Mouse (Mus musculus) CH12.LX (cell line): ENCODE results near the gene Lrit2. TPM values are rescaled to one million over a fixed set of nuclear protein-coding genes. Genes with fewer than 3 reads are reported as not detected.

Experiments
- DNase-seq: peaks from one replicate; pipeline ENCODE4 v3.0.0-alpha.2; 2013; ENCODE audit errors: extremely low read depth
- H3K27ac ChIP-seq: 2 replicates; pipeline ENCODE4 v1.5.1; 2012; ENCODE audit warnings: low read depth, mild to moderate bottlenecking, control low read depth, moderate library complexity; ENCODE audit not compliant: insufficient read depth
- H3K27me3 ChIP-seq: replicated peaks from 2 replicates; pipeline ENCODE3; 2012; ENCODE audit warnings: inconsistent platforms
- H3K36me3 ChIP-seq, 2 experiments: replicated peaks in 1 of 2; 2 replicates each; pipeline versions ENCODE3 to v1.6.1; 2012; ENCODE audit warnings: inconsistent platforms in 1 of 2, low read length in 1 of 2, mild to moderate bottlenecking in 1 of 2, mixed read lengths in 1 of 2, moderate library complexity in 1 of 2; ENCODE audit not compliant: control insufficient read depth in 1 of 2, insufficient read depth in 1 of 2
- H3K4me1 ChIP-seq, 2 experiments: 2 replicates each; pipeline ENCODE4 v1.6.1; 2012; ENCODE audit warnings: inconsistent platforms in 1 of 2, moderate library complexity in 1 of 2; ENCODE audit not compliant: insufficient read depth in 2 of 2, control insufficient read depth in 1 of 2
- H3K4me2 ChIP-seq: 2 replicates; pipeline ENCODE4 v1.6.1; 2012; ENCODE audit warnings: low read depth, mild to moderate bottlenecking, control low read depth; ENCODE audit not compliant: poor library complexity, insufficient read depth, severe bottlenecking
- H3K4me3 ChIP-seq, 3 experiments: fragments of 150-350 bp in 1 of 3; sonication (generic) in 1 of 3; replicated peaks in 1 of 3; 2 replicates each; pipeline versions ENCODE3 to v1.5.1; 2011 to 2012; ENCODE audit warnings: low read depth in 2 of 3, low read length in 2 of 3, mild to moderate bottlenecking in 2 of 3, moderate library complexity in 2 of 3, control low read depth in 1 of 3, improper control_type of control experiment in 1 of 3, inconsistent platforms in 1 of 3, mixed read lengths in 1 of 3; ENCODE audit not compliant: poor library complexity in 1 of 3
- H3K79me2 ChIP-seq: replicated peaks from 2 replicates; pipeline ENCODE4 v1.6.1; 2012; ENCODE audit warnings: mild to moderate bottlenecking, moderate library complexity; ENCODE audit not compliant: control insufficient read depth, poor library complexity, insufficient read depth, severe bottlenecking; ENCODE audit errors: extremely low read depth
- H3K9ac ChIP-seq: 2 replicates; pipeline ENCODE4 v1.6.1; 2012; ENCODE audit warnings: low read depth, mild to moderate bottlenecking, control low read depth, moderate library complexity; ENCODE audit not compliant: insufficient read depth
- H3K9me3 ChIP-seq: replicated peaks from 2 replicates; pipeline ENCODE3; 2012; ENCODE audit warnings: low read length, inconsistent platforms, mixed read lengths
- BHLHE40 ChIP-seq: IDR thresholded peaks from 2 replicates; pipeline ENCODE4 v1.6.1; 2011; ENCODE audit warnings: mild to moderate bottlenecking, low read depth, low read length, improper control_type of control experiment
- CHD1 ChIP-seq: IDR thresholded peaks from 2 replicates; pipeline ENCODE4 v1.6.1; 2012; ENCODE audit warnings: low read depth, low read length, improper control_type of control experiment, inconsistent platforms
- ETS1 ChIP-seq: conservative IDR thresholded peaks from 2 replicates; pipeline ENCODE4 v1.6.1; 2012; ENCODE audit warnings: low read depth, mild to moderate bottlenecking, inconsistent platforms, low read length, improper control_type of control experiment, moderate library complexity
- HCFC1 ChIP-seq: IDR thresholded peaks from 2 replicates; pipeline ENCODE4 v1.6.1; 2012; ENCODE audit warnings: low read depth, mild to moderate bottlenecking, inconsistent platforms, low read length, improper control_type of control experiment
- JUND ChIP-seq: conservative IDR thresholded peaks from 2 replicates; pipeline ENCODE4 v1.6.1; 2011; ENCODE audit warnings: low read depth, low read length, improper control_type of control experiment
- MAFK ChIP-seq: IDR thresholded peaks from 2 replicates; pipeline ENCODE4 v1.6.1; 2011; ENCODE audit warnings: low read length, improper control_type of control experiment; ENCODE audit not compliant: insufficient replicate concordance
- MAZ ChIP-seq: IDR thresholded peaks from 2 replicates; pipeline ENCODE4 v1.6.1; 2012; ENCODE audit warnings: low read depth, mild to moderate bottlenecking, inconsistent platforms, low read length, improper control_type of control experiment, moderate library complexity
- NELFE ChIP-seq: IDR thresholded peaks from 2 replicates; pipeline ENCODE4 v1.6.1; 2011; ENCODE audit warnings: low read depth, low read length, improper control_type of control experiment
- SMC3 ChIP-seq: IDR thresholded peaks from 2 replicates; pipeline ENCODE4 v1.6.1; 2011; ENCODE audit warnings: low read depth, low read length, improper control_type of control experiment
- UBTF ChIP-seq: IDR thresholded peaks from 2 replicates; pipeline ENCODE4 v1.6.1; 2012; ENCODE audit warnings: low read depth, mild to moderate bottlenecking, inconsistent platforms, low read length, improper control_type of control experiment, moderate library complexity
- USF1 ChIP-seq: IDR thresholded peaks from 2 replicates; pipeline ENCODE4 v1.6.1; 2014; ENCODE audit warnings: low read depth, mild to moderate bottlenecking, inconsistent platforms, low read length, improper control_type of control experiment
- ZNF384 ChIP-seq: IDR thresholded peaks from 2 replicates; pipeline ENCODE4 v1.6.1; 2012; ENCODE audit warnings: low read depth, low read length, improper control_type of control experiment, inconsistent platforms
- dilution Hi-C: fragments of 300-500 bp; cut with MboI; formaldehyde crosslinking; loops from 2 replicates; pipeline ENCODE4 v1.14.3; 2020; ENCODE audit warnings: low sequenced_read_pairs; ENCODE audit not compliant: extremely low pct_unique_long_range_greater_than_20kb, extremely low pct_ligation_motif_present
- in situ Hi-C: fragments of 300-500 bp; cut with MboI; formaldehyde crosslinking; loops from 3 replicates; pipeline ENCODE4 v1.14.3; 2019; ENCODE audit warnings: low sequenced_read_pairs, low pct_ligation_motif_present, low pct_unique_long_range_greater_than_20kb, mixed read lengths
- polyA plus RNA-seq: library from polyadenylated mRNA; unstranded; fragments of >175 nt; gene quantifications from 2 replicates; pipeline ENCODE4 v1.2.1, GENCODE M21; 2012; ENCODE audit warnings: low read depth; ENCODE audit not compliant: insufficient read length
- total RNA-seq, 2 experiments: library from RNA; depleted of rRNA; stranded (reverse); fragments of 300-350 nt in 1 of 2; fragments of >200 nt in 1 of 2; gene quantifications; 2 replicates each; pipeline ENCODE4 v1.2.3; 2012 to 2014

Gene Lrit2
- total and polyA plus RNA-seq, 3 experiments = not detected

DNA sequence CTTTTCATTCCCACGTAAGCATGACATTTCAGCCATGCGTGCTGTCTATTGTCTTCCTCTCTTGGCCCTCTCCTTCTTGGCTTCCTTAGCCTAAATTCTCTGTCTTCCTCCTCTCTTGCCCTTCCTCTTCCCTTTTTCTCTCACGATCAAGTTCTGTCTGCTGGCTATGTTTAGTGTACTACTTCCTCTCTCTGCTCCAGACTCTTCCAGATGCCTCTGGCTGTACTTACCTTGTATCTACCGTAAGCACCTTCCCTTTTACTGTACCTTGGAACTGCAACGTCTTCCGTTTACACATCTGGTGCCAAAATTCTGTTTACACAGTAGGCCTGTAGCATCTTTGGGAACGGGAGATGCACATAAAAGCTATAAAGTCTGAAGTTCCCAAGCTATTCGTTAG, 41.7 kb downstream of the Lrit2 start:
- dilution Hi-C loops (no loop called here), in situ Hi-C loops (no loop called here)
- no peak overlapping the region for H3K4me3 ChIP-seq
- H3K36me3 ChIP-seq = no peaks in the 10 kb centered on the region
- no peaks in the 10 kb centered on the region for H3K79me2 ChIP-seq
- H3K9ac ChIP-seq = no peak overlapping the region
- peaks cover 0 to 7% of the 10 kb centered on the region in 2 experiments; a peak in 1 of 4 replicates for H3K4me1 ChIP-seq
- H3K9me3 ChIP-seq = no peaks in the 10 kb centered on the region
- H3K27me3 ChIP-seq = no peaks in the 10 kb centered on the region
- no peak for DNase-seq
- TF ChIP-seq USF1 = no peak
- H3K27ac ChIP-seq = no peak overlapping the region
- H3K4me2 ChIP-seq = no peak overlapping the region

DNA sequence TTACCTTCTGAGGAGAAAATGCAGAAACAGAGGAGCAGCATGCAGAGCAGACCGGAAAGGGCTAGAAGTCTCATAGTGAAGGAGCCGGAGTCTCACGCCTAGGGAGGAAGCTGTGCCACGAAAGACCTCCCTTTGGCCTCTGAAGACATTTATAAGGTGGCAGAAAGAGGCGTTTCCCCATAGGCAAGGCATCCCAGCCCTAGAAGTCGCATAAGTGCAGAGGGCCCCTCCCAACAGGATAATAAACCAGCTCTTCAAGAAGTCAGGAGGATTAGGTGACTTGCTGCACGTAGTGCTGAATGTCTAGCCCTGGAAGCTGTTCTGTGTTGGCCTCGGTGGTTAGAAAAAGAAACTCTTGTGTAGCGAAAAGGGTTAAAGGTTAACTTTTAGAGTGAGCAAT, 42.2 kb downstream of the Lrit2 start:
- DNase-seq = no peak
- no peaks in the 10 kb centered on the region for H3K27me3 ChIP-seq
- H3K79me2 ChIP-seq = no peaks in the 10 kb centered on the region
- no peak for TF ChIP-seq SMC3
- TF ChIP-seq MAZ = no peak
- TF ChIP-seq ZNF384 = no peak
- TF ChIP-seq CHD1 = no peak
- TF ChIP-seq NELFE = no peak
- TF ChIP-seq HCFC1 = no peak
- no peak for TF ChIP-seq MAFK
- TF ChIP-seq, all 38 proteins: peak for 0
- dilution Hi-C loops (no loop called here), in situ Hi-C loops (no loop called here)
- H3K9me3 ChIP-seq = no peaks in the 10 kb centered on the region
- no peak overlapping the region for H3K4me3 ChIP-seq
- no peak overlapping the region for H3K9ac ChIP-seq
- H3K27ac ChIP-seq = no peak overlapping the region
- H3K4me2 ChIP-seq = no peak overlapping the region
- H3K4me1 ChIP-seq = peaks cover 0 to 7% of the 10 kb centered on the region in 2 experiments; a peak in 1 of 4 replicates
- no peaks in the 10 kb centered on the region for H3K36me3 ChIP-seq

DNA sequence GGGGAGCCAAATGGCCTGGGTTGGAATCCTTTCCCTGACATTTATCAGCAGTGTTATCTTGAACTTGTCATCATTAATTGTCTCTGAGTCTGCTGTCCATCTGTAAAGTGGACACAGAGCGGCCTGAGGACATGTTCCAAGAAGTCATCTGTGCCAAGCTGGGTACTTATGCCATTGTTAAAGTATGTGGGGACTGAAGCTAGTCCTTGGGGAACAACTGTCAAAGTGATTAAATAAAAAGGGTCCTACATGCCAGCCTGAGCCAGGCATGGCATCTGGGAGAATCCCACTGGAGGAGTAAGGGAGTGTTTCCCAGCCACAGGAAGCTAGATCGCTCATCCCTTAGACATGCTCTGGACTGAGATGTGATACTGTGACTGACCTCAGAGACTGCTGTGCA, 42.7 kb downstream of the Lrit2 start:
- Histone ChIP-seq H3K4me2 (no peak overlapping the region), H3K27ac (no peak overlapping the region)
- dilution Hi-C loops = no loop called here

More for the DNA sequence above, 42.7 kb downstream of the Lrit2 start:
- no peaks in the 10 kb centered on the region for H3K9me3 ChIP-seq
- peaks cover 0 to 7% of the 10 kb centered on the region in 2 experiments; a peak in 1 of 4 replicates for H3K4me1 ChIP-seq
- H3K36me3 ChIP-seq = no peaks in the 10 kb centered on the region
- H3K4me3 ChIP-seq = no peak overlapping the region
- DNase-seq = no peak
- H3K79me2 ChIP-seq = no peaks in the 10 kb centered on the region
- H3K9ac ChIP-seq = no peak overlapping the region
- in situ Hi-C loops = no loop called here
- H3K27me3 ChIP-seq = no peaks in the 10 kb centered on the region
- no peak for TF ChIP-seq UBTF
- no peak for TF ChIP-seq ZNF384
- no peak for TF ChIP-seq ETS1
- TF ChIP-seq BHLHE40 = no peak
- TF ChIP-seq JUND = no peak
